Mouse (Mus musculus): ENCODE data around the gene Zfp526.
A peak's percentile ranks its signal among the peaks of the same experiment; 100 is the strongest.
"Not testable (repeated sequence)": the region's sequence is repeated elsewhere in the genome, so short reads cannot be mapped to it uniquely, and the experiment has no call there.

Gene Zfp526

DNA sequence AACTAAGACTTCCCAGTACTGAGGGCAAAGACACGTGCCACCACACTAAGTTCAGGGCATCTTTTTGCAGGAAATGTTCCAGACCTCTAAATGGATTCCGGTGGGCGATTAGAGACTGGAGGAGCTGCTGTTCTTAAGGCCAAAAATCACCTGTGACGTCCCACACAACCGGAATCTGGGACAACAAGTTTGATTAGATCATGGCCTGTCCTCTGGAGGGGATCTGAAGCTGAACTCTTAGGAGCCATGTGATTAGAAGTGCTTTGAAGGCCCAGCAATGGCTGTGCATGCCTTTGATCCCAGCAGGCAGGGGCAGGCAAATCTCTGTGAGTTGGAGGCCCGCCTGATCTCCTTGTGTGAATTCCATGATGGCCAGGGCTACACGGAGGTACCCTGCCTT, 19.4 kb downstream of the Zfp526 start:
- DNase-seq (ENCODE audit: low spot score) = no peak

DNA sequence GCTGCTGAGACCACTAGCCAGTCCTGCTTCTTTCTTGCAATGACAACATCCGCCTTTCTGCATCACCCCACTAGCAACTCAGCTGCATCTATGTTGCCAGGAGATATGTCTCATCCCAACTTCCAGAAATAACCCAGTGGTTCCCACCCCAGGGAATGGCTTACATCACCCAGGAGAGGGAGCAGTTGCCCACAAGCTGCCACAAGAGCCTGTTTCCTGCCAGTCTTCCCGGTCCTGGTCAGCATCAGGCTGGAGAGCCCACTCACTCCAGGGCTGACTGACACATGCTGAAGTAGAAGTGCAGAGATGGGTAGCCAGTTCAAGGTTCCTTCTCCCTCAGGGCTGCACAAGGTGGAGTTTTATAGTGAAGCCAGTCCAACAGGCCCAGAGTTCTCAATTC, 19.8 kb downstream of the Zfp526 start:
- DNase-seq (ENCODE audit: low spot score) = peak; percentile 86

DNA sequence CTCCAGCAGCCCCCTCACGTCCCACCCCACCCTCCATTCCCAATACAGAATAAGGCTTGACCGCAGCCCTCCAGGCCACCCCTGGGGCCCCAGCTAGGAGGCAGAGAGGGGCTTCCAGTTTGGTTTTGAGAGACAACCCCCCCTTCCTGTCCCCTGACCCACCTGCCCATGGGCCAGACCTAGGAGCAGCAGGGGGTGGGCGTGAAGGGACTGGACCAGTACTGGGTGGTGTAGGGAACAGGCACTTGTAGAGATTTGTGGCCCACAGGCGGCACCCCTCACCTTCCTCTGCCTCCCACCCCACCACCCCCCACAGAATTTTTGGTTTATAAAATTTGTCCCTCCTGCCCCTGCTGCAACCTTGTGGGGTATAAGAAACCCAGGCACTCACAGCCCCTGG, 22.1 kb downstream of the Zfp526 start:
- no peak for DNase-seq (ENCODE audit: low spot score)

DNA sequence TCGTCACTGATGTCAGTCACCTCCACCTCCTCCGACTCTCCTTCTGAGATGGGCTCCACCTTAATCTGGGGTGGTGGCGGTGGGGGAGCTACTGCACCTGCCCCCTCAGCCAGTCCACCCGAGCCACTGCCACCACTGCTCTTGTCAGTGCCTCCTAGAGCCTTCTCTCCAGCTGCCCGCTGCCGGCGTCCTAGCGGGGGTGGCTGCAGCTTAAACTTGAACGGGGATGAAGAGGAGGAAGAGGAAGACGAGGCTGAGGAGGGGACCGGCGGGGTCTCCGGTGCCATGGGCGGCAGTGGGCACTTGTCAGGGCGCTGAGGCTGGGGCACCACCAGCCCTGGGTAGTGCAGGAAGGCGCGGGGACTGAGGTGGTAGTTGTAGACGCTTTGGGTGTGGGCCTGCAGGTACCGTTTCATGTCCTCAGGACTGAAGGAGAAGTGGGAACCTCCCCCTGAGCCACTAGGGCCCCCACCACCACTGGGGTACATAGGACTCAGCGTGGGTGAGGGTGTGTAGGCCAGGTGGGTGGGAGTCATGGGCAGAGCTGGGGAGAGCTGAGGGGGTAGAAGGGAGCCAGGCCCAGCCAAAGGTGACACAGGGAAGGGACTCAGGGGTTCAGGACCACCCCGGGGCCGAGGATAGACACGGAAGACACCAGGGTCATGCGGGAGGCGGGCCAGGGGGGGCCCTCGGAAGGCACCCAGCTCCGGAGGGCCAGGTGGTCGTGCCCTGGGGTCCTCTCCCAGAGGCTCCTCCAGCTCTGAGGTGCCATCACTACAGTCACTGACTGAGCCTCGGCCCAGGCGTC, 23.5 kb downstream of the Zfp526 start:
- DNase-seq (ENCODE audit: low spot score) = no peak

DNA sequence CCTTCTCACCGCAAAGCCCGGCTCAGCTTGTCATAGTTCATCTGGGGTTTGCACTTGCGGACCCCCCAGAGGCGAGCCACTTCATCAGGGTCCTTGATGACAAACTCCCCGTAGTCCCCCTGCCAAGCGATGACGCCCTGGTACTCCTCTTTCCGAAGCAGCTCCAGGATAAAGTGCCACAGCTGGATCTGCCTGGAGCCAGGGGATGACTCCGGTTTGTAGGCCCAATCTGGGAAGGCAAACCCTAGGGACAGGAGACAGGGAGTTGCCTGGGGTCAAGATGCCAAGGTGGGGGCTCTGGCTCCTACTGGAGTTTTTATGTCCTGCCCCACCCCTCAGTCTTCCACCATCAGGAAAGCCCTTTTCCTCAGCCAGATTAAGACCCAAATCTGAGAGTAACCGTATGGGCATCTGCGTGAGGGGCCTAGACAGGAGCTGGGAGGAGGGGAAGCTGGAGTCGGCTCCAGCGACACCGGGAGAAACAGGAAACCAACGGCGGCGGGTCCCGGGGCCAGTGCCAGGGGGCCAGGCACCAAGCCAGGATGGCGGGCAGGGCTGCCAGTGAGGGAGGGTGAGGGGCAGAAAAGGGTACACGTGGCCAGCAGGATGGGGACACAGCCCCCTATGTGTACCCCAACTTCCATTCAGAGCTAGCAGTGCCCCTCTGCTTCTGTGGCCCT, 25.0 kb downstream of the Zfp526 start:
- peak; percentile 80 for DNase-seq (ENCODE audit: low spot score)

DNA sequence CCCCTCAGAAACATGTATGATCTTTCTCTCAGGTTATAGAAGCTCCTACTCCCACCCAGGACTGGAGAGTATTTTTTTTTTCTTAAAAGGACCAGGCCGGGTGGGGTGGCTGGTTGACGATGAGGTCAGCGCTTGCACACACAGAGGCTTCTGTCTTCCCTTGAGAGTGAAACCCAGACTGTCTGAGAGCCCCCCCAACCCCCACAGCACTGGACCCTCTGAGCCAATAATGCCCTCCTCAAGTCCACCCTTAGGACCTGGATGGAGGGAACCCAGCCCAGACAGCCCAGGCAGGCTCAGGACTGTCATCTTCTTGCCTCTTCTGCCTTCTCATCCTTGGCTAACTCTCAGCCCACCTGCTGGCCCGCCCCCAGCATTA, 25.5 kb downstream of the Zfp526 start:
- peak; percentile 62 for DNase-seq (ENCODE audit: low spot score)

DNA sequence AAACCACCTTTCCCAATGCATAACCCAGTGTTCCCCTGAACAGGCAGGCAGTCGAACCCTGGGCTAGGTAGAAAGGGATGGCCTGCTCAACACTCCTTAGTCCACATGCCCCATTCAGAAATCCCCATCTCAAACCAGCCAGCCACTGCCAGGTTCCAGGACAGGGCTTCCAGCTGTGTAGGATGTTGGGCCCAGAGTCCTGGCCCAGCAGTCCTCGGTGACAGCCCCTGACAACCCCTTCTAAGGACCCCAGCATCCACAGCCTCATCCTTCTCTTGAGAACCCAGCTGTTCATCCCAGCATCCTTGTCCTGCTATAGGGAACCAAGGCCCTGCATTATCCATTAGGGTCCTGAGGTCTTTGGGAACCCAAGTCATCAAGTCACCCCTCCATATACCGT, 26.3 kb downstream of the Zfp526 start:
- DNase-seq (ENCODE audit: low spot score) = no peak

DNA sequence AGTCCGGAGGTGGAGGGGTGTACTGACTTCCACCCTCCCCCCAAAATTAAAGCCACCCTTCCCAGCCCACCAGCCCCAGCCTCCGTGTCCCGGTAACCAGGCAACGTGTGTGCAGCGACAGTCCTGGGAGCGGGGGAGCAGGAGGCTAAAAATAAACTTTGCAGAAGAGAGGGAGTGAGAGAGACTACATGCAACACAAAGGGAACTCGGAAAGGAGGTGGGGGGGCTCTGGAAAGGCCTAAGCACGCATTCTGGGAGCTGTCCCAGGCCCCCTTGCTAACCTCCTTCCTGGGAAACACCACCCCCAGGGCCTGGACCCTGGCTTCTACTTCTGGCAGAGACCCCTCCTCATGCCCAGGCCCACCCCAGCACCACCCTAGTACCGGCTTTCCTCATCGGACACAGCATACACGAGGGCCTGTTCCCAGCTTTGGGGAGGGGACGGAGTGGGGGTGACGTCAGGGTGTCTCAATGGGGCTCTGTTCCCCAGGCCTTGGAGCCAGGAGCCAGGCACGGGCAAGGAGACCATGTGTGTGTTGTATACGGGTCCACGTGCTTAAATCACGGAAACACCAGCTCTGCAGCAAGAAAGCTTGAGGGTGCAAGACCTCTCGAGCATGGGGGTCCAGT, 26.9 kb downstream of the Zfp526 start:
- peak; percentile 87 for DNase-seq (ENCODE audit: low spot score)

DNA sequence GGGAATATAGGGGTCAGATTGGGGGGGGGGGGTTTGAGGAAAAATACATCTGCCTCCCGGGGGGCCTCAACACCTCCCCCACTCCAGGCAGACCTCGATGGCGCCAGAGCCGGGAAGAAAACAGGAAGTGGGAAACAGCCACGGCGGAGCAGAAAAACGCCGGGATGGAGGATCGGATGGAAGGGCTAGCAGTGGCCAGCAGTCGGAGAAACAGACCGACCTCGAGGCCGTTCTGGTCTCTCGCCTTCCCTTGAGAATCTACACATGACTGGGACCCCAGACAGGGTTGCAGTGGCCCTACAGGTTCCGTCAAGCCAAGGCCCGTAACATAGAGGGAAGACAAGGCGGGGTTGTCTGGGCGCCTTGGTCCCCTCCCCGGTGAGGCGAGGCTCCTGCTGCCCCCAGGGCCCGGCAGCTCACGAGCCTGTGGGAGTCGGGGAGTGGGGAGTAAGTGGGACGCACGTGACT, 27.7 kb downstream of the Zfp526 start:
- no peak for DNase-seq (ENCODE audit: low spot score)

DNA sequence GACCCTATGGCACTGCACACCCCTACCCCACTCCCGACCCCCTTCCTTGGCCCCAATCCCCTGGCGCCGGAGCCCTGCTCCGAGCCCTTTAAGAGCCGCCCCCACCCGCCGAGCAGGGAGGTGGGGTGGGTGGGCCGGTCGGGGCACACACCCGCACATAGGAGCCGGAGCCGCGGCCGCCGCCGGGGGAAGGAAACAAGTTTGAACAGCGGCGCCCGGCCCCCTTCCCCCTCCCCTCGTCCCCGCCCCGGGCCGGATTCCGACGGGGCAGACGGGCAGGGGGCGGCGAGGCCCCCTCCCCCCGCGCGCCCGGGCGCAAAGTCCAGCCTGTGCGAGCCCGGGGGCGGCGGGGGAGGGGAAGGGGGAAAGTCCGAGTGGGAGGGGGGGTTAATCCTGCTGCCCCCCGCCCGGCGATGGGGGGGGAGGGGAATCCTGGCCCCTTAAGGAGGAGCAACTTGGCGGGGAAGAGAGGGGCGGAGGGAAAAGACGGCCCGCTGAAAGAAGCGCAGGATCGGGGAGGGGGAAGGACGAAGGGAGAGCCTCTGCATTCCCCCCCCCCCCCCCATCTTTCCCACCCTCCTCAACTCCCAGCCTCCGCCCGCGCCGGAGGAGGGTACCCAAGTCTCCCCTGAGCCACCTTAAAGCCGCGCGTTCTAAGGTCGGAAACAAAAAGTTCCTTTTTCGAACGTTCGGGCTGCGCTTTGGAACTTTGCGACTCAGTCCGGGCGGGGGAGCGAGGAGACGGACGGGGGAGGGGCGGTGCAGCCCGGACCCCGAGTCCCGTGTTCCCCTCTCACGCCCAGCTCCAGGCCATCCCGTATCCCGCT, 28.3 kb downstream of the Zfp526 start:
- DNase-seq (ENCODE audit: low spot score) = peak; percentile 76

DNA sequence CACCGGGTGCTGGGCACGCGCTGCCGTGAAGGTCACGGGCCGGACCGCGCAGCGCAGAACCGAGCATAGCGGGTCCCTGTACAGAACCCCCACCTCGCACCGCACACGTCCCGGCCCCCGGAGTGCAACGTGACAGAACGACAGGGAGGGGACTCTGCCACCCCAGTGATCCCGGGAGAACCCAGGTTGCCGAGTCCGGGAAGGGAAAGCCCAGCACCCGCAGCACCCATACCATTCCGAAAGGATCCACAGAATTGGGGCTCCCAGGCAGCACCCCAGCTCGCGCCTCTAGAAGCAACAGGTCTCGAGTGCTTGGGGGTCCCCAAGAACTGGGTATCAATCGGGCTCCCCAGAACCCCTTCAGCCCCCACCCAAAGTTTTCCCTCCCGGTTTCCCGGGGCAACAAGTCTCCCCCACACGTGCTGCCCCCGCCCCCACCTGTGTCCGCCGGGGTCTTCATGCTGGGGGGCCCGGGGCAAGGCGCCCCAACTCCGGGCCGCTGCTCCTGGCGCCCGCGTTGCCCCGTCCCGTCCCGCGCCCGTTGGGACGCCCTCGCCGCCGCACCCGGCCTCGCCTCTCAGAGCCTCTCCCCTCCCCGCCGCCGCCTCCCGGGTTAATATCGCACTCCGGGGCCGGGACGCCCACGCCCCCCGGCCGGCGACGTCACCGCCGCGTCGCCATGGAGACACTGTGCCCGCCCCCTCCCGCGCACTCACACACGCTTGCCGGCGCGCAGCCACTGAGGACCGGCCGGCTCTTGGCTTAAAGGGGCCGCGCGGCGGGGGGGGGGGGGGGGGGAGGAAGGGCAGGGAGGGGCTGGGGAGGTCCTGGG, 29.1 kb downstream of the Zfp526 start, which contains the start of gene Erf:
Gene Erf, minus strand, starts transcription at position 621 of the 832 bp plus-strand sequence.
- peak; percentile 98 for DNase-seq (ENCODE audit: low spot score)

DNA sequence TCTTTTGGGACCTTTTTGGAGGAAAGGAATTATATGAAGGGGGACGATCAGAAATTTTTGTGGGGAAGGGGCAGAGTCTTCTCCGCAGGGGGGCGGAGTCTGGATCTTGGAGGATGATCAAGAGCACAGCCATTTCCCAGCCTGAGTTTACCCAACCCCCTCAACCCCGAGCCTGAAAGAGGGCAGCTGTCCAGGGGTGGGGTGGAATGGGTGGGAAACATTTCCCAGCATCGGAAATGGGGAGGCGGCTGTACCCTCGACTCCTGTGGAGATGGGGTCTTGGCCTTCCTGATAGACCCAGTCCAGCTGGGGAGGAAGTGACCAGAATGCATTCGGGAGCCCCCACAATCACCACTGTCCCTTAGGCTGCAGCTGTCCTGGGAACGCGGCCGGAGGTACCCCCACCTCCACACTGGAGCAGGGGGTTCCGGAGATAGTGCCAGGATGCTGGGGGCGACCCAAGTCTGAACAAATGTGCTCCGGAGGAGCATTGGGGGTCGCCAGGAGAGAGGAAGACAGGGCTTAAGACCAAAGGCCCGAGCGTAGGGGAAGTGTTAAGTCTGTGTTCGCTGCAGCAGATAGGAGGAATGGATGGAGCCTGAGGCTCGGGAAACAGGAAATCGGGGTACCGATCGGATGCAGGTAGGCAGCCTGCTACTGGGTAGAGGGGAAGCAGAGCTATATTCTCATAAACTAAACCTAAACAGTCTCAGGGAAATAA, 30.0 kb downstream of the Zfp526 start:
- no peak for DNase-seq (ENCODE audit: low spot score)

DNA sequence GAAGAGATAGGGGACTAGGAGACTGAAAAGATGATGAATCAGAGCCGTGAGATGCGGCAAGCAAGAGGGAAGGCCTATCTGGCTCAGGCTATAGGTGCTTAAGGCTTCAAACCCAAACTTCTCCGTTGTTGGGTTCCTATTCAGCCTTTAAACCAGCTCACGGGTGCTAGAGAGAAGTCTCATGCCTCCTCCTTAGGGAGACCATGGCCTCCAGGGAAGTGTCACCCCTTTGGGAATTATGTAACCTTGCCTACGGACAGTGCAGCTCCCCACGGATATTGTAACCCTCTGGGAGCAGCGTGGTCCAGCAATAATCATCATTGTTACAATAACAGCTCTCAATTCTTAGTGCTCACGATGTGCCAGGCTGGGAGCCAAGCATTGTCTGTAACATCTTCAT, 30.6 kb downstream of the Zfp526 start:
- no peak for DNase-seq (ENCODE audit: low spot score)

DNA sequence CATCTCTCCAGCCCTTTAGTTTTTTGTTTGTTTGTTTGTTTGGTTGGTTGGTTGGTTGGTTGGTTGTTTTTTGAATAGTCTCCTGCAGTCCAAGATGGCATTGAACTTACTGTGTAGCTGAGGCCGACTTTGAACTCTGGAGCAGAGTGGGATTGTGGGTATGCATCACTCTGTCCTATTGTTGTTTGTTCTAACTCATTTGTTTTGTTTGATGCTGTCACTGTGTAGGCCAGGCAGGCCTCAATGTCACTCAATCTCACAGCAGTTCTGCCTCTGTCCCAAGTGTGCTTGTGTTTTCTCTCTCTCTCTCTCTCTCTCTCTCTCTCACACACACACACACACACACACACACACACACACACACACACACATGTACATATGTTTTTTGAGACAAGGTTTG, 40.7 kb downstream of the Zfp526 start:
- DNase-seq (ENCODE audit: low spot score) = no peak

DNA sequence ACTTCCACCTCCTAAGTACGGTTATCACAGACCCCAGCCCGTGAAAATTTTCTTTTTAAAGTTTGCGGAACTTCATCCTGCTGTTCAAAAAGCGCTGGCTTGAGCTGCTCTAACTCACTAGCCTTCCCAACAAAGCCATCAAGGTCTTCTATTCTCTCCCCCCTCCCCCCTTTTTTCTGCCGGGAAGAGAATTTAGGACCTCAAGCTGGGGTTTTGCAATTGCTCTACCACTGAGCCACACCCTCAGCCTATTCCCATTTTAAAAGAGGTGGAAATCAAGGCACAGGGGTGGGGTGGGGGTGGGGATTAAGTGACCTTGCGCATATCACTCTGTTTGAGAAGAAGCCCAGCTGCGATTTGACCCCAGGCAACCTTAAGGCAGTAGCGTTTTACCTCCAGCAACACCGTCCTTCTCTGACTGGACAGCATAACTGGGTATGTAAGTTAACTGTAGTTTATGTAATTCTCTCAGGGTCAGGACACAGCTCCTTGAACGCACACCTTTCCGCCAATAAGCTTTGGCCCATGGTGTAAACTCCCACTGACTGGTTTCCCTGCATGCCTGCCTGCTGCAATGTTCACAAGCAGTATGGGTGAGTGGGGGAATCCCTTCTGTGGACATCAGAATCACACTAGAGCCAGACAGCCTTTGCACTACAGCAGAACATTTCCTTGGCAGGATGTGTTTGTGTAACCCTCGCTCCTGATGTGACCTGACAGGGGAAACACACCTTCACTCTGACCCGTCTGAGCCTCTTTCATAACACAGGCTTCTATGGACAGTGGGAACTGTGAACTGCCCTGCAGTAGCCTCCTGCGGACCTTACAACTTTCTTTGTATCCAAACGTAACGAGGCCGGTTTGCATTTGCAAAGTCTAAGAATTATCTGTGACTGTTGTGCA, 43.0 kb downstream of the Zfp526 start:
- no peak for DNase-seq (ENCODE audit: low spot score)

DNA sequence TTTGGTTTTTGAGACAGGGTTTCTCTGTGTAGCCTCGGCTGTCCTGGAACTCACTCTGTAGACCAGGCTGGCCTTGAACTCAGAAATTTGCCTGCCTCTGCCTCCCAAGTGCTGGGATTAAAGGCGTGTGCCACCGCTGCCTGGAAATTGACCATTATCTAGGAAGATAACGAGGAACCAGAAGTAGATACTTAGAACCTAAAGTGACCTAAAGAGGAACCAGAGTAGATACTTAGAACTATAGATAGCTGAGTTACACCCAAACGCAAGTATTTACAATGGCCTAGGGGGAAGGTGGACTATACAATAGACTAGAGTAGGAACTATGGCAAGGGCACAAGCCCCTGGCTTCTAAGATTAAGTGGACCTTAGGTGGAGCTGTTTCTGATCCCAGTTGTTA, 44.5 kb downstream of the Zfp526 start:
- DNase-seq (ENCODE audit: low spot score) = not testable (repeated sequence)

DNA sequence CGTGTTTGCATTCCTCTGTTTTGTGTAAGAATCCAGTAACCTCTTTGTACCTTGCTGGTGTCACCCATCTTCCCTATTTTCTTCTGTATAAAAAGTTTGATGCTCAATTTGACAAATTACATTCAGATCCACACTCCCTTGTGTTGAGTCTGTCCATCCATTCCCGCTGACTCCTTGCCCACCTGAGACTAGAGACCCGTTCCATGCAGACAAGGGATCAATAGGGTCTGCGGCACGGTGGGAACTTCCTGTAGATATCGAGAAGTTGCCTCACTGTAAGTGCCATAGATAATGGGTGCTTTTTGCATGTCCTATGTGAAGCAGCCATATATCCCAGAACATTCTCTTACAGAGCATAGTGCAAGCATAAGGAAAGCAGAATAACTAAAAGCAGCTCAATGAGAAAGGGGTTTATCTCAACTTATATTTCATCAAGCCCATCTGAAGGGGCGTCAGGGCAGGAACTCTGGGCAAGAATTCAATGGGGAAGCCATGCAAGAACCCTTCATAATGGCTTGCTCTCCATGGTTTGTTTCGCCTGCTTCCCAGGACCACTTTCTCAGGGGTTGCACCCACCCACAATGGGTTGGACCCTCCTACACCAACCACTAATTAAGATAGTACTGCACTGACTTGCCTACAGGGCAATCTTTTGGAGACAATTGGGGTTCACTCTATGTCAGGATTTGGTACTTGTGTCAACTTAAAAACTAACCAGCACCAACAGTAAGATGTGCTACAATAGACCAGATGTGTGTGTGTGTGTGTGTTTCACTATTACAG, 45.1 kb downstream of the Zfp526 start:
- no peak for DNase-seq (ENCODE audit: low spot score)

DNA sequence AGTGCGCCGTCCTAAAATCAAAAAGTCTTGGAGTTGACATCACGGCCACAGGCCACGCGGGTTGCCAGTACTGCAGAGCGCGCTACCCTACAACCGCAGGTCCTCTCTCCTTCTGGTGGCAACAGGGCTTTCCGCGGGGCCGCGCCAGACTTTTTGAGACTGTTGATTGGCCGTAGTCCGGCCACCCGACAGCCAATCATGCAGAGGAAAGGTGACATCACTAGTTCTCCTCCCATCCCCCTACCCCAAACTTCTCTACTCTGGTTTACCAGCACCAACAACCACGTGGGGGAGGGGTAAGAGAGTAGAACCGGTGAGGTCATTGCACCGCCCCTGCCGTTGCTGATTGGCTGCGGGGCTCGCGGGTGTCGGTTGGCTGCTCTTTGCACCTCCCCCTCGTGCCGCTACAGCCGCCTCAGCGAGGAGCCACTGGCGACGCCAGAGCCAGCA, 46.1 kb downstream of the Zfp526 start, which contains the start of gene Cic:
Gene Cic, plus strand, starts transcription at position 404 of the 450 bp plus-strand sequence.
- peak; percentile 100 for DNase-seq (ENCODE audit: low spot score)

Data from layer of hippocampus, adult 11-12 months (tissue).